Mouse (Mus musculus): ENCODE data around the gene Ptchd1.

GRCm38 (mm10) chrX:155624341-155624841 lies 777 bp upstream of the Ptchd1 start, which contains the start of gene Gm15155:
- TF ChIP-seq ZNF384 (IDR thresholded peaks at IDR 0.05; ENCODE audit: low read depth, low read length) (no peak), ZC3H11A (IDR thresholded peaks at IDR 0.05; ENCODE audit: borderline replicate concordance, low read depth, low read length) (no peak), MAFK (IDR thresholded peaks at IDR 0.05; ENCODE audit: insufficient read depth, low read depth, low read length) (no peak), HCFC1 (IDR thresholded peaks at IDR 0.05; ENCODE audit: borderline replicate concordance, insufficient read depth, low read length) (no peak), CHD2 (IDR thresholded peaks at IDR 0.05; ENCODE audit: low read depth, low read length) (no peak)
